Mouse (Mus musculus) hindlimb bud, embryonic 11.5 days (tissue): Measurements from ENCODE around the gene Kcnip4.

Experiments used
- DNase-seq: peaks from one replicate; pipeline ENCODE4 v3.0.0-alpha.2; 2012; ENCODE audit warnings: low read depth, low spot score; ENCODE audit errors: extremely low spot score

Gene Kcnip4

DNA sequence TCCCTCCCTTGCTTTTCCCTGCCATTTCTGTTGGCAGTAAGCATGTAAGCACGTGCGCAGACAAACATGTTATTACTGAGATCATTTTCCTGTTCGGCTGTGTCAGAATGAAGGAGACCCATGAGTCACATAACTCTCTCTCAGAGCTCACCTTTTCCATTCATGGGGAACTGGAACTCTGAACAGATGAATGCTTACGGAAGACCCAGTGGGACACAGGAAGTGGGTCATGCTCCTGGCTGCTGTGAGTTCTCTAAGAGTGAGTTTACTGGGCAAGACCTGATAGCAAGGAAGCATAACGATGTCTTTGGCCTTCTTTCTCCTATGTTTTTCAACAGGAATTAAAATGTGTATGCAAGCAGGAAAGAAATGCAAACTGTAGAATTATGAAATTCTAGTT lies 917.8 kb downstream of the Kcnip4 start:
- DNase-seq = no peak

DNA sequence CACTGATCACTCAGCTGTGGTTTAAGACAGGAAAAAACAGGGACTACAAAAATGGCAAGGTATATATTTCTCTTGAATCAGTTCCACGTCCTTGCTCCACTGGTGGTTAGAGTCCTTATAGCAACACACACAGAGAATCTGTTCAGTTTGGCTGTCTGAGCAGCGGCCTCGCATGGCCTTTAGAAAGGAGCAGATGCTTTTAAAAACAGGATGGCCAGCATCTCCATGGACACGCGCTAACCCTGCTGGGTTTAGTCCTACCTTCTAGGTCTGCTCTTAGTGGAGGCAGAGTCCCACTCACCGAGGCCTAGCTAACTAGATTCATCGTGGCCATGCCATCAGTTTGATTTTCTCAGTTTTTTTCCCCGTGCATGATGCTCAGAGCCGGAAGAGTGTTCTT lies 918.4 kb downstream of the Kcnip4 start:
- no peak for DNase-seq

DNA sequence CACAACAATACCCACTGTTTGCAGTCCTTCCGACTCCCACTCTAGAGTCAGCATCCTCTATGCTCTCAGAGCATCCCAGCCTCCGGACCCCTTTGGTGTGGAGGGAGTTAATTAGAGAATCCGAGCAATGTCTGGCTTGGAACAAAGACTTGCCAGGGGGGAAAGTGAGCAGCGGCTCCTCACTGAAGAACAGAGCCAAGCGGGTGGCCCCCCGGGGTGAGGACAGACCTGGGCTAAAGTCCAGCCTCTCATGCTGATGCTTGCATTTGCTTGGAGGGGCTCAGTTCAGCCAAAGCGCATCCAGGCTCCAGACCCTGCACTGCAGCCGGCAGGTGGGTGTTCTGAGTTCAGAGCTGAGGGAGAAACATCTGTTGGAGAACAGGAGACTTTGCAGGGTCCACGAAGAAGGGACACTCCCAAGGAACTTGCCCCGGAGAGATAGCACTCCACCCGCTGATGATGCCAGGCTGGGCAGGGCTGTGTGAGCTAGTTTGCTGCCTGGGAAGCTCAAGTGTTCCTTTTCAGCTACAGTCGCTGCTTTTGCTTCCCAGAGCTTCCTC lies 925.1 kb downstream of the Kcnip4 start:
- DNase-seq = no peak

DNA sequence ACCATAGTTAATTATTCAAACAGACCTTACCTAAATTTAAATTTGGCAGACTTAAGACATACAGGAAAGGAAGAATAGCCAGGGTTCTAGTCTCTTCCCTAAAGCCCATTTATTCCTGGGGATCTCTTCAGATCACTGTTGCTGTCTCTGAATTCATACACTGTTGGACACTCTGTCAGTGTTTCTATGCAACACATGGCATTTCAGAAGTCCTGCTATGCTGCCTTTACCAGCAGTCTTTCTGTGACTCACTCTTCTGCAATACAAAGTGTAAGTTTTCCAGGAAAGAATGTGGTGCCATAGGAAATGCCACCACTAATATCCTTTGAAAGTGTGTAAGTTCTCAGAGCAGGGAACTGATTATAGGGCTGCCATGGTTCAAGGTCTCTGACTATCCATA lies 936.7 kb downstream of the Kcnip4 start:
- DNase-seq = no peak

DNA sequence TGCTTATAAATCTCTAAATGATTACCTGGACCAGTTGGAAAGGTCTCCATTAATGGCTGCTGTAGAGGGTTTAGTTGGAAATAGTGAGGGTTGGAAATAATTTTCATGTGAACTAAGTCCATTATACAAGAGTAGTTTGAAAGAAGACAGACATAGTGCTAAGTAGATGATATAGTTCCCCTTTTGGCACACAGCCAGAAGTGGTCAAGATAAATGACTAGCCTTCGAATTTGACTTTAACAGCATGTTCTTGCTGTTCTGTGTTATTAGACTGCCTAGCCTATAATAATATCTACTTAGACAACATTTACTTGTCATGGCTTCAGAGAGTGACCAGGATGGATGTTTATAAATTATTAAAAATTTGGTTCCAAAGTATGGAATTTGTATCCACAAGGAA lies 941.3 kb downstream of the Kcnip4 start:
- no peak for DNase-seq

DNA sequence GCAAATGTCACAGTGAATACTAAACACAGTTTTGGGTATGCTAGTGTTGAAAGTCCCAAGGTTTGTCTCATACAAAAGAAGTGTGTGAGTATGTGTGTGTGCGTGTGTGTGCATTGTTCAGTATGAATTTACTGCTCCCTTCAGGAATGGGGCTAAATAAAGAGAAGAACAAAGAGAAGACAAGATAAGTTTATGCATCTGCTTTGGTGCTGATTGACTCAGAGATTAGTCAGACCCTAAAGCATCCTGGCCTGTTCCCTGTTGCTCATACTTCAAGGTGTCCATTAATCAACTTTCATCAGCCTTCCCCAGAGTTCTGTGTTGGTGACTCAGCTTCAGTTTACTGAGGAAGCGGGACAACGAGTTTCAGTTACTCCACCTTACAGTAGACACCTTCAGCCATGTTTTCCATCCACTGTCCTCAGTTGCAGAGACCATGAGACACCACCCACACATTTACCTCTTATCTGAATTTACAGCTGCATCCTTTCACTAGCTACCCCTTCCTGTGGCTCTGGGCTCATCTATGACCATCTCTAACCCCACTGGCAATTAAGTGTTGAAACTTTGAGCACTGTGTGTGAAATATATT lies 960.6 kb downstream of the Kcnip4 start:
- no peak for DNase-seq

DNA sequence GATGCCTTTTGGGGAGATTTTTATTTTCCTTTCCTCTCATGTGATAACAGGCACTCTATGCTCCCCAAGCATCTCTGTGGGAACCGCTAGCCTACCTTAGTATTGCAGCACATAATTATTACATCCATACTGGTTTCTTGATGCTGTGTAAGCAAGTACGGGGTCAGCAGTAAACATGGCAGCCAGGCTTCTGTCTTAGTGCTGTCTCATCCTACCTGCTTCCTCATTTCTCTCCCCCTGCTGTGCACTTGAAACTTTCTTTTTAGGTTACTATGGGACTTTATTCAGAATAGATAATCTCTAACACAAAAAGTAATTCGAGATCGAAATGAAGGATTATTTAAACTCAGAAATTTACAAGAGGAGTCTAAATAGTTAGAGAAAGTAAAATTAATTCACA lies 973.0 kb downstream of the Kcnip4 start:
- no peak for DNase-seq

DNA sequence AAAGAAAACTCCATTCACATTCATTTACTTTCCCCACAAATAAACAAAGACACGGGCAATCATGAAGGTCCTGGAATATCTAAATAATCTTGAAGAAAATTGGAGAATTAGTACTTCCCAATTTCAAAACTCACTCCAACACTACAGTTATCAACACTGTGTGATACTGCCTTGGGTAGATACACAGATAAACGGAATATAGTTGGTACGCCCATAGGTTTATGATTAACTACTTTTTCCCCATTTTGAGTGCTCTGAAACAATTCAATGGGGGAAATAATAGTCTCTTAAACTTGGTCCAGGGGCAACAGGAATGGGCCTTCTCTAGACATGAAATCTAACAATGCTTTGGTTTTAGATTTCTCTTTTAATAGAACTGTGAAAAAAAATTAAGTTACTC lies 978.9 kb downstream of the Kcnip4 start:
- DNase-seq = no peak

- DNase-seq = no peak
Observed at GRCm38 (mm10) chr5:48544784-48545734, 979.6 kb downstream of the Kcnip4 start.

GRCm38 (mm10) chr5:48518035-48518434 lies 1006.7 kb downstream of the Kcnip4 start:
- no peak for DNase-seq

GRCm38 (mm10) chr5:48513354-48513753 lies 1011.4 kb downstream of the Kcnip4 start:
- DNase-seq = no peak

DNA sequence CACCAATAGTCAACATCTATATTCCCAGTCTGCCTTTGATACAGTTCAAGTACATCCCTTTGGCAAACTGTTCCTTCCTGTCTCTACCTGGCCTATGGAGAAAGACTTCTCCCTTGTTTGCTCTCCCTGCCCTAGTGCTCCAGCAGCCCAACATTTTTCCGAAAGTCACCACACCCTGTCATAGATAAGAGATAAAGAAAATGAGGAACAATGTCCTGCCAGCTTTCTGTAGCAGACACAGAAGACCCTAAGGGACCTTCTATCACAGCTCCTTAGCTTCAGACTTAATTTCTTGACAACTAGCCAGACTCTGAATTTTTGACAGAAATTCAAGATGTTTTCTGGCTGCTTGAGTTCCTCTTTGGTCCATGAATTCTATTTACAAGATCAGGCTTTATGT lies 1013.4 kb downstream of the Kcnip4 start:
- no peak for DNase-seq

GRCm38 (mm10) chr5:48510241-48510640 lies 1014.5 kb downstream of the Kcnip4 start:
- no peak for DNase-seq

- DNase-seq = no peak
Observed at GRCm38 (mm10) chr5:48509194-48509930, 1015.3 kb downstream of the Kcnip4 start.

DNA sequence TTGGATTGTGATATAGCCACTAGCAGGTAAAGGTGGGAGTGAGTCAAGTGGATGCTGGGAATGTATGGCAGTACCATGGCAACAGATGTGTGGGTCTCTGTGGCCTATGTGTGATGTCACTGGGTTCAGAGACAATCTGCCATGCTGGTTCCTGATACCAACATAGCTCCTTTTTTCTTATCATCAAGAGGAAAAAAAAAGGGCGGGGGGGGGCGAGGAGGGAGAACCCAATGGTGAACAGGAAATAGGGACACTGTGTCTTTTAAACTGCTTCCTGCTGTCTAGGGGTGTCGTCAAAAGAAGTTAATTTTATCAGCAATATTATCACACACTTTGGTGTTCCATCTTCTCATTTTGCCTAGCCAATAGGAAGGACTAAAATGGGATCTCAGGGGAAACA lies 1021.6 kb downstream of the Kcnip4 start:
- no peak for DNase-seq

- no peak for DNase-seq
Observed at GRCm38 (mm10) chr5:48502442-48502841, 1022.3 kb downstream of the Kcnip4 start.

- no peak for DNase-seq
Observed at GRCm38 (mm10) chr5:48500204-48500603, 1024.5 kb downstream of the Kcnip4 start.

GRCm38 (mm10) chr5:48490864-48491477 lies 1033.7 kb downstream of the Kcnip4 start:
- DNase-seq = no peak

DNA sequence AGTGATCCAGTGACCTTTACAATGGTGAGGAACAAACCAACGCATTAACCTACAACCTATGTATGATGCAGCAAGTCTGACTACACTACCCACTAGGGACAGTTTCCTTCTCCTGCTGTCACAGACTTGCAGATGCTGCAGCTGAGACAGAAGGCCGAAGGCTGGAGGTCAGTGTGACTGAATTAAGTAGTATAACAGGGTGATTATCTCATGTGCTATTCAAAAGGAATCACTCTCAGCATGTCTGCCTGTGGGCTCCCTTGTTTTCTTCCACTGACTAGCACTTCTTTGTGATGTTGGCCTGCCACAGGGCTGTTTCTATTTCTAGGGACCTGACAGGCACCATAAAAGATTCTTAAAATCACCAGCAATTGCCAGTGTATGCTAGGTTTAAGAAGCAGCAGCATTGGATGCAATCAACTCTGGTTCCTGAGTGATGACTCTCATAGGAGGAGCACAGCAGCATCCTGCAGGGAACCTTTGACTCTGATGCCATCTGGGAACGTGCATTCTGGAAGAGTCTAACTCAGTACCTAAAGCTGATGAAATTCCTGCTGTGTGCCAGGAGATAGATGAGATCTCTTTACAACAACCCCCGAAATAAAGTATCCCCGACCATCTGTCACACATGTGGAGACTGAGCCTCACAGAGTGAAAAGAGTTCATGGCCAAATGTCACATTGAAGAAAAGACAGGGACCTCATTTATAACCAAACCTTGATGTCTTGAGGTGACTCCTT lies 1035.0 kb downstream of the Kcnip4 start:
- DNase-seq = no peak

- no peak for DNase-seq
Observed at GRCm38 (mm10) chr5:48483112-48483511, 1041.6 kb downstream of the Kcnip4 start.
